Comparison of ENCODE assay signal across 13 mouse cellular contexts in the genomic region with DNA sequence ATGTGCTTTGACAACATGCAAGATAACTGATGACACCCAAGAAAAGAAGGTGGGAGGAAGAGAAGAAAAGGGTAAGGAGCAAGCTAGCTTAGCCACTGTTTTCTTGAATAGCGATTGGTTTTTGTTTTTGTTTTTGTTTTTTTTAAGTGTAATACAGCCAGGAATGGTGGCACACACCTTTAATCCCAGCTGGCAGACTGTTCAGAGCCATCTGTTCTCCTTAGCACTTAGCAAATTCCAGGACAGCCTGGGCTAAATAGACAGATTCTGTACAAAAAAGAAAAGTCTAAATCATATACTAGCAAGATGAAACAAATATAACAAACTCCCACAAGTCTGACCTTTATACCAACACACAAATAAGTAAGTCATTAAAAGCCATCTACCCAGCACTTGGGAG.
"Had no signal": no experiment of that assay in that cellular context is flagged by ENCODE, and none has a peak within 500 bp of the region (broad histone marks: within the 10 kb centered on the region; RNA-seq: fewer than 3 reads in every experiment).

No protein-coding gene starts in this region.

- H3K27me3 ChIP-seq: limb, embryonic 13.5 days; midbrain, embryonic 12.5 days; neural tube, embryonic 13.5 days had no signal

- ATAC-seq: midbrain, embryonic 16.5 days had no signal

- H3K4me1 ChIP-seq: midbrain, embryonic 12.5 days; neural tube, embryonic 13.5 days had no signal

- H3K4me2 ChIP-seq: limb, embryonic 13.5 days; midbrain, embryonic 12.5 days; neural tube, embryonic 13.5 days had no signal

- H3K27ac ChIP-seq: limb, embryonic 13.5 days; liver, embryonic 14.5 days; midbrain, embryonic 12.5 days; neural tube, embryonic 13.5 days had no signal

- H3K9ac ChIP-seq: limb, embryonic 13.5 days; liver, embryonic 14.5 days; midbrain, embryonic 12.5 days; neural tube, embryonic 13.5 days had no signal

- H3K4me3 ChIP-seq: limb, embryonic 13.5 days; midbrain, embryonic 12.5 days; neural tube, embryonic 13.5 days had no signal

- DNase-seq: kidney, postnatal 25 days; left cerebral cortex, postnatal 4 days; lung, adult 18-20 months; retina, postnatal 1 day; right cerebral cortex, postnatal 4 days; spleen, adult 18-20 months; thymus, adult 18-20 months; thymus, postnatal 14 days had no signal

- H3K36me3 ChIP-seq: limb, embryonic 13.5 days; midbrain, embryonic 12.5 days; neural tube, embryonic 13.5 days had no signal

- H3K9me3 ChIP-seq: limb, embryonic 13.5 days; midbrain, embryonic 12.5 days; neural tube, embryonic 13.5 days had no signal
